Mouse (Mus musculus): ENCODE data around the gene Tns1.

DNA sequence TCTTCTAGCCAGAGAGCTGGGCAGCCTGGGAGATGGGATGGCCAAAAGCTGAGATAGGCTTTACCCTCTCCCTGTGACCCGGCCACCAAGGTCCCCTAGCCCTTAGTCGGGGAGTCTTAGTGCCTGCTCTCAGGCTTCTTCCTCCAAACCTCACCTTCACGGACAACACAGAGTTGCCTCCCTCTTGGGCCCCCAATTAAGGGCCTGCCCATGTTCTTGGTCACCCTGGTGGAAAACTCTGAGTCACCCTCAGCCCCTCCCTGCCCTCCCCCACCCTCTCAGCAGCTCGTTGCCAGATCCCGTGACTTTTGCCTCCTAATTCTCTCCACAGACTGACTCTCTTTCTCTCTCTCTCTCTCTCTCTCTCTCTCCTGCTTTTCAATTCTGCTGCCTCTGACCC is 39.5 kb downstream of the Tns1 start:
- no peak for TF ChIP-seq POLR2A (IDR thresholded peaks at IDR 0.05; ENCODE audit: borderline replicate concordance, control insufficient read depth, low read depth, low read length)
- no peak for TF ChIP-seq CTCF (IDR thresholded peaks at IDR 0.05; ENCODE audit: control insufficient read depth, insufficient read depth, low read length)

Measured in bone marrow, adult 2 months (tissue).